Mouse (Mus musculus) T-helper 1 cell (primary cell): ENCODE measurements around the gene Abtb2.

Experiments used
- in situ Hi-C: fragments of 300-600 bp; cut with MboI, MseI; formaldehyde crosslinking; loops from one replicate; pipeline ENCODE4 v1.15.1; 2025; ENCODE audit warnings: high pct_unique_total_duplicates

Gene Abtb2

GRCm38 (mm10) chr2:103583316-103583715 is 17.2 kb downstream of the Abtb2 start:
- in situ Hi-C loops = no loop called here

GRCm38 (mm10) chr2:103584093-103584492 is 18.0 kb downstream of the Abtb2 start:
- in situ Hi-C loops = no loop called here

GRCm38 (mm10) chr2:103586423-103586822 is 20.3 kb downstream of the Abtb2 start:
- in situ Hi-C loops = no loop called here

GRCm38 (mm10) chr2:103588776-103589175 is 22.7 kb downstream of the Abtb2 start:
- in situ Hi-C loops = no loop called here

GRCm38 (mm10) chr2:103589400-103589799 is 23.3 kb downstream of the Abtb2 start:
- in situ Hi-C loops = no loop called here

GRCm38 (mm10) chr2:103590645-103591044 is 24.5 kb downstream of the Abtb2 start:
- in situ Hi-C loops = loop anchor here (10.0 kb wide), 1 partner anchor 696 kb away; no protein-coding TSS in a partner anchor

- in situ Hi-C loops = loop anchor here (10.0 kb wide), 1 partner anchor 697 kb away; no protein-coding TSS in a partner anchor
These were observed 25.9 kb downstream of the Abtb2 start for GRCm38 (mm10) chr2:103591742-103592590.

- in situ Hi-C loops = loop anchor here (10.0 kb wide), 1 partner anchor 698 kb away; no protein-coding TSS in a partner anchor
These were observed 26.4 kb downstream of the Abtb2 start for GRCm38 (mm10) chr2:103592591-103592929.

- in situ Hi-C loops = loop anchor here (10.0 kb wide), 1 partner anchor 700 kb away; no protein-coding TSS in a partner anchor
These were observed 28.5 kb downstream of the Abtb2 start for GRCm38 (mm10) chr2:103594592-103595011.

- in situ Hi-C loops = loop anchor here (10.0 kb wide), 1 partner anchor 700 kb away; no protein-coding TSS in a partner anchor
These were observed 29.0 kb downstream of the Abtb2 start for GRCm38 (mm10) chr2:103595028-103595651.

- in situ Hi-C loops = loop anchor here (10.0 kb wide), 1 partner anchor 704 kb away; no protein-coding TSS in a partner anchor
These were observed 33.2 kb downstream of the Abtb2 start for GRCm38 (mm10) chr2:103599296-103599695.

- in situ Hi-C loops = no loop called here
These were observed 34.2 kb downstream of the Abtb2 start for GRCm38 (mm10) chr2:103600165-103600891.

GRCm38 (mm10) chr2:103601126-103601525 is 35.0 kb downstream of the Abtb2 start:
- in situ Hi-C loops = no loop called here

- in situ Hi-C loops = no loop called here
These were observed 35.4 kb downstream of the Abtb2 start for GRCm38 (mm10) chr2:103601531-103601930.

- in situ Hi-C loops = no loop called here
These were observed 37.1 kb downstream of the Abtb2 start for GRCm38 (mm10) chr2:103603209-103603608.

GRCm38 (mm10) chr2:103603869-103604268 is 37.8 kb downstream of the Abtb2 start:
- in situ Hi-C loops = no loop called here

- in situ Hi-C loops = no loop called here
These were observed 39.8 kb downstream of the Abtb2 start for GRCm38 (mm10) chr2:103605805-103606498.

- in situ Hi-C loops = no loop called here
These were observed 41.8 kb downstream of the Abtb2 start for GRCm38 (mm10) chr2:103607926-103608325.

- in situ Hi-C loops = no loop called here
These were observed 42.8 kb downstream of the Abtb2 start for GRCm38 (mm10) chr2:103608947-103609346.

- in situ Hi-C loops = no loop called here
These were observed 43.4 kb downstream of the Abtb2 start for GRCm38 (mm10) chr2:103609499-103609898.

- in situ Hi-C loops = loop anchor here (10.0 kb wide), 1 partner anchor 64 kb away; no protein-coding TSS in a partner anchor
These were observed 44.9 kb downstream of the Abtb2 start for GRCm38 (mm10) chr2:103610831-103611535.
